Mouse (Mus musculus) midbrain, embryonic 11.5 days (tissue): Measurements from ENCODE around the gene Klk9. TPM values are rescaled to one million over a fixed set of nuclear protein-coding genes. Genes with fewer than 3 reads are reported as not detected.

Experiments used
- ATAC-seq: fragments of 200-750 bp; cut with Nextera tagmentation; 2 replicates; pipeline ENCODE4 v1.8.0; 2017; ENCODE audit warnings: moderate TSS enrichment, moderate library complexity; ENCODE audit not compliant: low FRiP score
- DNase-seq: peaks from one replicate; pipeline ENCODE4 v3.0.0; 2015; ENCODE audit warnings: low spot score; ENCODE audit errors: missing footprints
- H3K27ac ChIP-seq: fragments of 300-500 bp; sonication (generic); 2 replicates; pipeline ENCODE4 v1.5.1; 2014; ENCODE audit warnings: low read depth, low read length
- H3K27me3 ChIP-seq: fragments of 300-500 bp; sonication (generic); 2 replicates; pipeline ENCODE4 v1.6.1; 2014; ENCODE audit warnings: mild to moderate bottlenecking, low read length, moderate library complexity, mixed read lengths; ENCODE audit not compliant: control insufficient read depth, insufficient read depth
- H3K36me3 ChIP-seq: fragments of 300-500 bp; sonication (generic); 2 replicates; pipeline ENCODE4 v1.6.1; 2014; ENCODE audit warnings: mild to moderate bottlenecking, low read length, moderate library complexity, mixed read lengths; ENCODE audit not compliant: control insufficient read depth, insufficient read depth
- H3K4me1 ChIP-seq: fragments of 300-500 bp; sonication (generic); 2 replicates; pipeline ENCODE4 v1.6.1; 2014; ENCODE audit warnings: low read length; ENCODE audit not compliant: control insufficient read depth, insufficient read depth
- H3K4me2 ChIP-seq: fragments of 300-500 bp; sonication (generic); 2 replicates; pipeline ENCODE4 v1.6.1; 2014; ENCODE audit warnings: mild to moderate bottlenecking, moderate library complexity
- H3K4me3 ChIP-seq: fragments of 300-500 bp; sonication (generic); 2 replicates; pipeline ENCODE4 v1.5.1; 2014; ENCODE audit warnings: low read depth, low read length
- H3K9ac ChIP-seq: fragments of 300-500 bp; sonication (generic); 2 replicates; pipeline ENCODE4 v1.6.1; 2014; ENCODE audit warnings: low read length
- H3K9me3 ChIP-seq: fragments of 300-500 bp; sonication (generic); 2 replicates; pipeline ENCODE4 v1.6.1; 2016; ENCODE audit warnings: low read length; ENCODE audit not compliant: control insufficient read depth
- WGBS: fragments of 180-500 bp; shearing (Covaris S2); extraction: QIAGEN DNeasy Blood & Tissue Kit; methylation state at CpG from one replicate; pipeline ENCODE4 v1.1.7; 2014; 5-methylcytosine and 5-hydroxymethylcytosine counted together
- polyA plus RNA-seq: library from polyadenylated mRNA; unstranded; fragments of >200 nt; fragmentation: Nextera tagmentation; extraction: Ambion mirVana; gene quantifications from 2 replicates; pipeline ENCODE4 v1.2.1, GENCODE M21; 2014

Klk9 gene
- polyA plus RNA-seq, 1 experiment from 2014 or later = not detected

- Histone ChIP-seq H3K4me1 (peaks cover 6% of the 10 kb centered on the region), H3K4me2 (no peak within 1 kb of the TSS), H3K36me3 (no peaks in the 10 kb centered on the region), H3K27ac (no peak within 1 kb of the TSS), H3K9ac (no peak within 1 kb of the TSS; the same call in 1 of the 2 replicates), H3K27me3 (no peaks in the 10 kb centered on the region), H3K4me3 (no peak within 1 kb of the TSS), H3K9me3 (no peaks in the 10 kb centered on the region)
- DNase-seq = no peak
- 88% methylated on average over 5 of the region's 5 CpGs for WGBS
- ATAC-seq = no peak
Observed at GRCm38 (mm10) chr7:43774364-43774763, 17.3 kb upstream of the Klk9 start, which contains the start of gene Klk11. Klk11 (plus strand) TSS chr7:43774604.

GRCm38 (mm10) chr7:43774802-43775201, 16.9 kb upstream of the Klk9 start:
- peaks cover 6% of the 10 kb centered on the region for H3K4me1 ChIP-seq
- 43% methylated on average over 6 of the region's 6 CpGs for WGBS
- no peaks in the 10 kb centered on the region for H3K27me3 ChIP-seq
- peak; percentile 51 for ATAC-seq
- H3K9ac ChIP-seq = no peak overlapping the region; the same call in 1 of the 2 replicates
- no peaks in the 10 kb centered on the region for H3K9me3 ChIP-seq
- no peak overlapping the region for H3K4me3 ChIP-seq
- no peak overlapping the region for H3K27ac ChIP-seq
- H3K4me2 ChIP-seq = no peak overlapping the region
- H3K36me3 ChIP-seq = no peaks in the 10 kb centered on the region
- no peak for DNase-seq

GRCm38 (mm10) chr7:43775311-43776057, 16.2 kb upstream of the Klk9 start:
- no peak overlapping the region for H3K4me3 ChIP-seq
- no peak overlapping the region; the same call in 1 of the 2 replicates for H3K9ac ChIP-seq
- H3K4me2 ChIP-seq = no peak overlapping the region
- no peak overlapping the region for H3K27ac ChIP-seq
- H3K27me3 ChIP-seq = no peaks in the 10 kb centered on the region
- H3K9me3 ChIP-seq = no peaks in the 10 kb centered on the region
- no peaks in the 10 kb centered on the region for H3K36me3 ChIP-seq
- peaks cover 6% of the 10 kb centered on the region for H3K4me1 ChIP-seq
- ATAC-seq = 0 out of 2 replicates have a peak, but pooled peaks have one; percentile 33
- WGBS = 38% methylated on average over 7 of the region's 7 CpGs
- DNase-seq = no peak

GRCm38 (mm10) chr7:43776506-43776905, 15.2 kb upstream of the Klk9 start:
- H3K9me3 ChIP-seq = no peaks in the 10 kb centered on the region
- DNase-seq (no peak), ATAC-seq (no peak)
- H3K27me3 ChIP-seq = no peaks in the 10 kb centered on the region
- no peak overlapping the region for H3K9ac ChIP-seq
- H3K4me3 ChIP-seq = no peak overlapping the region
- H3K36me3 ChIP-seq = no peaks in the 10 kb centered on the region
- no peak overlapping the region for H3K4me2 ChIP-seq
- H3K27ac ChIP-seq = no peak overlapping the region
- WGBS = 93% methylated on average over 5 of the region's 5 CpGs
- H3K4me1 ChIP-seq = peaks cover 6% of the 10 kb centered on the region

GRCm38 (mm10) chr7:43777423-43777822, 14.3 kb upstream of the Klk9 start:
- peaks cover 6% of the 10 kb centered on the region for H3K4me1 ChIP-seq
- DNase-seq (no peak), ATAC-seq (no peak)
- no peaks in the 10 kb centered on the region for H3K36me3 ChIP-seq
- H3K4me3 ChIP-seq = no peak overlapping the region
- no peak overlapping the region for H3K27ac ChIP-seq
- no peak overlapping the region for H3K4me2 ChIP-seq
- H3K9ac ChIP-seq = no peak overlapping the region
- H3K9me3 ChIP-seq = no peaks in the 10 kb centered on the region
- no peaks in the 10 kb centered on the region for H3K27me3 ChIP-seq
- 85% methylated on average over 12 of the region's 12 CpGs for WGBS

- no peak overlapping the region for H3K27ac ChIP-seq
- H3K4me1 ChIP-seq = peaks cover 6% of the 10 kb centered on the region
- no peak overlapping the region for H3K4me2 ChIP-seq
- WGBS = 89% methylated on average over 10 of the region's 10 CpGs
- DNase-seq (no peak), ATAC-seq (no peak)
- H3K4me3 ChIP-seq = no peak overlapping the region
- no peaks in the 10 kb centered on the region for H3K9me3 ChIP-seq
- H3K36me3 ChIP-seq = no peaks in the 10 kb centered on the region
- H3K27me3 ChIP-seq = no peaks in the 10 kb centered on the region
- no peak overlapping the region for H3K9ac ChIP-seq
Observed at GRCm38 (mm10) chr7:43778176-43778970, 13.3 kb upstream of the Klk9 start.

GRCm38 (mm10) chr7:43780241-43780640, 11.4 kb upstream of the Klk9 start:
- WGBS = 74% methylated on average over 6 of the region's 6 CpGs
- no peaks in the 10 kb centered on the region for H3K27me3 ChIP-seq
- H3K9ac ChIP-seq = no peak overlapping the region
- H3K4me1 ChIP-seq = peaks cover 2% of the 10 kb centered on the region; the same call in 1 of the 2 replicates
- H3K27ac ChIP-seq = no peak overlapping the region
- DNase-seq (no peak), ATAC-seq (no peak)
- H3K4me3 ChIP-seq = no peak overlapping the region
- no peaks in the 10 kb centered on the region for H3K9me3 ChIP-seq
- H3K4me2 ChIP-seq = no peak overlapping the region
- H3K36me3 ChIP-seq = no peaks in the 10 kb centered on the region

GRCm38 (mm10) chr7:43780746-43781145, 10.9 kb upstream of the Klk9 start, which contains the start of gene Klk10:
Klk10 (plus strand) TSS chr7:43781035.
- no peak within 1 kb of the TSS for H3K9ac ChIP-seq

GRCm38 (mm10) chr7:43781541-43781940, 10.2 kb upstream of the Klk9 start:
- 93% methylated on average over 11 of the region's 11 CpGs for WGBS
- no peak for ATAC-seq

More at GRCm38 (mm10) chr7:43780746-43781145, 10.9 kb upstream of the Klk9 start, which contains the start of gene Klk10:
- Histone ChIP-seq H3K27me3 (no peaks in the 10 kb centered on the region), H3K9me3 (no peaks in the 10 kb centered on the region), H3K4me3 (no peak within 1 kb of the TSS), H3K27ac (no peak within 1 kb of the TSS), H3K4me1 (no peaks in the 10 kb centered on the region; the same call in 1 of the 2 replicates), H3K36me3 (no peaks in the 10 kb centered on the region), H3K4me2 (no peak within 1 kb of the TSS)
- no peak for DNase-seq
- 52% methylated on average over 4 of the region's 5 CpGs for WGBS
- ATAC-seq = no peak

More at GRCm38 (mm10) chr7:43781541-43781940, 10.2 kb upstream of the Klk9 start:
- Histone ChIP-seq H3K9me3 (no peaks in the 10 kb centered on the region), H3K9ac (no peak overlapping the region), H3K27me3 (no peaks in the 10 kb centered on the region), H3K4me3 (no peak overlapping the region), H3K27ac (no peak overlapping the region), H3K4me1 (no peaks in the 10 kb centered on the region; the same call in 1 of the 2 replicates), H3K4me2 (no peak overlapping the region), H3K36me3 (no peaks in the 10 kb centered on the region)
- no peak for DNase-seq
